Mouse (Mus musculus): ENCODE data around the gene Exosc10. TPM values are rescaled to one million over a fixed set of nuclear protein-coding genes. Genes with fewer than 3 reads are reported as not detected.

Exosc10 gene
- polyA plus RNA-seq, 1 experiment from 2014 or later: 61.2 TPM

DNA sequence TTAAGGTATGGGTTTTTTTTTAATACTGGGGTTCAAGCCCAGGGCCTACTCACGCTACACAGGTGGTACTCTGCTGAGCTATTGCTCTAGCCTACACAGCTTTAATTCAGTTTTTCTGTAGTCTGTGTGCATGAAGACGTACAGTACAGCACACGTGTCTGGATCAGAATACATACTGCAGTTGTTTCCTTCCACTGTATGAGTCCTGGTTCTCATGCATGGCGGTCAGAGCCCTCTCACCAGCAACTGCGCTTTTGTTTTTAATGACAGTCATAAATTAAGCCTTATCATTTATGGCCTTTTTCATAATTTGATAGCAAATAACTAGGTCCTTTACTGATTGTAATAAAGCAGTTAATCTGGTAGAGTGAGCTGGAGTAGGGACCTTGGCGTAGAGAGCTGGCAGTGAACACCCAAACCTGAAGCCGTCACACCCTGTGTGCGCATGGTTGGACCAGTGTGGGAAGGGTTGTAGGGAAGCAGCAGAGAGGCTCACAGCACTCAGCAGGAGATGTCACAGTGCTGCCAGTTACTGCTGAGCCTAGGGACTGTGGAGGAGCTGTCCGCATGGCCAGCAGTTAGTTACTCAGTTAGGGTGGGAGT lies 12.6 kb downstream of the Exosc10 start:
- no peak overlapping the region for H3K4me3 ChIP-seq (ENCODE audit: control insufficient read depth in 1 of 2, insufficient read depth in 1 of 2, low read depth in 1 of 2, low read length in 2 of 2)
- H3K4me2 ChIP-seq (ENCODE audit: low read length): no peak overlapping the region
- no peaks in the 10 kb centered on the region for H3K4me1 ChIP-seq (ENCODE audit: control insufficient read depth in 2 of 2, insufficient read depth in 2 of 2, low read length in 2 of 2)
- H3K27me3 ChIP-seq (ENCODE audit: control insufficient read depth, insufficient read depth, low read length): no peaks in the 10 kb centered on the region
- no peak for ATAC-seq (ENCODE audit: insufficient number of reproducible peaks, insufficient read depth, low FRiP score, low read depth)
- H3K9ac ChIP-seq (ENCODE audit: low read length): no peak overlapping the region
- no peaks in the 10 kb centered on the region for H3K9me3 ChIP-seq (ENCODE audit: control insufficient read depth, low read length)
- WGBS: 93% methylated on average over 9 of the region's 9 CpGs
- peaks cover 98% of the 10 kb centered on the region for H3K36me3 ChIP-seq (ENCODE audit: control insufficient read depth, insufficient read depth, low read length)
- H3K27ac ChIP-seq (replicated peaks in 1 of 2; ENCODE audit: control insufficient read depth in 1 of 2, insufficient read depth in 1 of 2, low read depth in 2 of 2, low read length in 2 of 2): no peak overlapping the region

DNA sequence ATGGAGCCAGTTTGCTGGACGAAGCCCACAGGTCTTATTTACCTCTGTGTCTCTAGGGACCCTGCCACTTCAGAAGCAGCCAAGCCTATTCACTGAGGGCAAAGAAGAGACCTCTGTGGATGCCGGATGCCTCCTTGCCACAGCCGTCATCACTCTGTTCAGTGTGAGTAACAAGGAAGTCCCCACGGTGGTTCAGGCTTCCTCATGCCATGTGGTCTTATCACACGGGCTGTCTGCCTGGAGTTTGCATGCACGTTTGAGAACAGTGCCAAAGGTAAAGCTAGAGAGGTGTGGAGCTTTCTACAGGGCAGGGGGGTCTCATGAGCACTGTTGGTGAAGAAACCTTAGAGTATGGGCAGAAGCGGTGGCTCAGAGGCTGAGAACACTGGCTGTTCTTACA lies 15.0 kb downstream of the Exosc10 start:
- WGBS: 81% methylated on average over 7 of the region's 7 CpGs
- H3K4me3 ChIP-seq (ENCODE audit: control insufficient read depth in 1 of 2, insufficient read depth in 1 of 2, low read depth in 1 of 2, low read length in 2 of 2): no peak overlapping the region
- H3K9ac ChIP-seq (ENCODE audit: low read length): no peak overlapping the region
- H3K4me2 ChIP-seq (ENCODE audit: low read length): no peak overlapping the region
- H3K4me1 ChIP-seq (ENCODE audit: control insufficient read depth in 2 of 2, insufficient read depth in 2 of 2, low read length in 2 of 2): no peaks in the 10 kb centered on the region
- H3K27ac ChIP-seq (replicated peaks in 1 of 2; ENCODE audit: control insufficient read depth in 1 of 2, insufficient read depth in 1 of 2, low read depth in 2 of 2, low read length in 2 of 2): no peak overlapping the region
- H3K9me3 ChIP-seq (ENCODE audit: control insufficient read depth, low read length): no peaks in the 10 kb centered on the region
- no peak for ATAC-seq (ENCODE audit: insufficient number of reproducible peaks, insufficient read depth, low FRiP score, low read depth)
- peaks cover 98% of the 10 kb centered on the region for H3K36me3 ChIP-seq (ENCODE audit: control insufficient read depth, insufficient read depth, low read length)
- no peaks in the 10 kb centered on the region for H3K27me3 ChIP-seq (ENCODE audit: control insufficient read depth, insufficient read depth, low read length)

DNA sequence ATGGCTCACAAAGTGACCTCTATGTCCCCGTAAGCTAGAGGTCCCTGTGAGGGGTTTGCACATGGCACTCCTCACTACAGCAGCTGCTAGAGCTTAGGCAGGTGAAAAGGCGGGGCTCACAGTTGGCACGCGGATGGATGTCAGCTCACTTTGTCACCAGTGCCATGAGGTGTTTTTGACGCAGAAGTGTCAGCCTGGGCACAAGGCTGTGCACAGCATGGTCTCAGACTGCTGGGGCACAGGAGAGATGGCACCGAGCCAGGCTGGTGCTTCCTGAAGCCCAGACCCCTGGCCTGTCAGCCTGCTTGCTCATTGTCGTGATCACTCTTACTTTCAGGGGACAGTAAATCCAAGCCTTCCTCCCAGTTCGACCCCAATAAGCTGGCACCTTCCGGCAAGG lies 22.5 kb downstream of the Exosc10 start:
- Histone ChIP-seq H3K9ac (ENCODE audit: low read length) (no peak overlapping the region), H3K4me2 (ENCODE audit: low read length) (no peak overlapping the region), H3K27me3 (ENCODE audit: control insufficient read depth, insufficient read depth, low read length) (no peaks in the 10 kb centered on the region), H3K4me3 (ENCODE audit: control insufficient read depth in 1 of 2, insufficient read depth in 1 of 2, low read depth in 1 of 2, low read length in 2 of 2) (no peak overlapping the region), H3K9me3 (ENCODE audit: control insufficient read depth, low read length) (no peaks in the 10 kb centered on the region), H3K4me1 (ENCODE audit: control insufficient read depth in 2 of 2, insufficient read depth in 2 of 2, low read length in 2 of 2) (no peaks in the 10 kb centered on the region), H3K27ac (replicated peaks in 1 of 2; ENCODE audit: control insufficient read depth in 1 of 2, insufficient read depth in 1 of 2, low read depth in 2 of 2, low read length in 2 of 2) (no peak overlapping the region), H3K36me3 (ENCODE audit: control insufficient read depth, insufficient read depth, low read length) (peaks cover 78% of the 10 kb centered on the region)
- no peak for ATAC-seq (ENCODE audit: insufficient number of reproducible peaks, insufficient read depth, low FRiP score, low read depth)
- 82% methylated on average over 9 of the region's 9 CpGs for WGBS

DNA sequence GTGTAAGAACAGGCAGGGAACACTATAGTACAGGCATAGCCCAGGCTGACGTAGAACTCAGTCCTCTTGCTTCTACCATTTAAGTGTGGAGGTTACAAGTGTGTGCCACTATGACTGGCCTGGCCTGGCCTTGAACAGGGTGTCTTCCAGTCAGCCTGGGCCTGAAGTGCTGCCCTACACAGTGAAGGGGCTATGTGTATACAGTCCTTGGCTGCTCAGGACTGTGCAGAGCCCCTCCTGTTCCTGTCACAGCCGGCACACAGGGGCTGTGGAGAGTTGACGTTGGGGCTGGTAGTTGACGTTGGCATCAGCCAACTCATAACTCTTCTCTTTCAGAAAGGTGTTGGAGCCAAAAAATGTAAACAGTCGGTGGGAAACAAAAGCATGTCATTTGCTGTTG lies 23.2 kb downstream of the Exosc10 start:
- Histone ChIP-seq H3K9me3 (ENCODE audit: control insufficient read depth, low read length) (no peaks in the 10 kb centered on the region), H3K27ac (replicated peaks in 1 of 2; ENCODE audit: control insufficient read depth in 1 of 2, insufficient read depth in 1 of 2, low read depth in 2 of 2, low read length in 2 of 2) (no peak overlapping the region), H3K9ac (ENCODE audit: low read length) (no peak overlapping the region), H3K4me2 (ENCODE audit: low read length) (no peak overlapping the region), H3K4me3 (ENCODE audit: control insufficient read depth in 1 of 2, insufficient read depth in 1 of 2, low read depth in 1 of 2, low read length in 2 of 2) (no peak overlapping the region), H3K27me3 (ENCODE audit: control insufficient read depth, insufficient read depth, low read length) (no peaks in the 10 kb centered on the region), H3K4me1 (ENCODE audit: control insufficient read depth in 2 of 2, insufficient read depth in 2 of 2, low read length in 2 of 2) (no peaks in the 10 kb centered on the region), H3K36me3 (ENCODE audit: control insufficient read depth, insufficient read depth, low read length) (peaks cover 71% of the 10 kb centered on the region)
- 90% methylated on average over 5 of the region's 5 CpGs for WGBS
- no peak for ATAC-seq (ENCODE audit: insufficient number of reproducible peaks, insufficient read depth, low FRiP score, low read depth)

- no peak overlapping the region for H3K9ac ChIP-seq (ENCODE audit: low read length)
- 39% methylated on average over 4 of the region's 4 CpGs for WGBS
- peaks cover 53% of the 10 kb centered on the region for H3K36me3 ChIP-seq (ENCODE audit: control insufficient read depth, insufficient read depth, low read length)
- ATAC-seq (ENCODE audit: insufficient number of reproducible peaks, insufficient read depth, low FRiP score, low read depth): no peak
- H3K4me3 ChIP-seq (ENCODE audit: control insufficient read depth in 1 of 2, insufficient read depth in 1 of 2, low read depth in 1 of 2, low read length in 2 of 2): no peak overlapping the region
- no peaks in the 10 kb centered on the region for H3K9me3 ChIP-seq (ENCODE audit: control insufficient read depth, low read length)
- no peak overlapping the region for H3K4me2 ChIP-seq (ENCODE audit: low read length)
- no peaks in the 10 kb centered on the region for H3K4me1 ChIP-seq (ENCODE audit: control insufficient read depth in 2 of 2, insufficient read depth in 2 of 2, low read length in 2 of 2)
- no peak overlapping the region for H3K27ac ChIP-seq (replicated peaks in 1 of 2; ENCODE audit: control insufficient read depth in 1 of 2, insufficient read depth in 1 of 2, low read depth in 2 of 2, low read length in 2 of 2)
- no peaks in the 10 kb centered on the region for H3K27me3 ChIP-seq (ENCODE audit: control insufficient read depth, insufficient read depth, low read length)
Observed at GRCm38 (mm10) chr4:148583257-148583656, 25.0 kb downstream of the Exosc10 start.

- Histone ChIP-seq H3K4me1 (ENCODE audit: control insufficient read depth in 2 of 2, insufficient read depth in 2 of 2, low read length in 2 of 2) (peaks cover 0 to 5% of the 10 kb centered on the region in 2 experiments; a peak in 3 of 4 replicates), H3K27me3 (ENCODE audit: control insufficient read depth, insufficient read depth, low read length) (no peaks in the 10 kb centered on the region), H3K9me3 (ENCODE audit: control insufficient read depth, low read length) (no peaks in the 10 kb centered on the region), H3K9ac (ENCODE audit: low read length) (no peak overlapping the region), H3K4me2 (ENCODE audit: low read length) (no peak overlapping the region), H3K4me3 (ENCODE audit: control insufficient read depth in 1 of 2, insufficient read depth in 1 of 2, low read depth in 1 of 2, low read length in 2 of 2) (no peak overlapping the region), H3K36me3 (ENCODE audit: control insufficient read depth, insufficient read depth, low read length) (peaks cover 19% of the 10 kb centered on the region), H3K27ac (replicated peaks in 1 of 2; ENCODE audit: control insufficient read depth in 1 of 2, insufficient read depth in 1 of 2, low read depth in 2 of 2, low read length in 2 of 2) (no peak overlapping the region)
- ATAC-seq (ENCODE audit: insufficient number of reproducible peaks, insufficient read depth, low FRiP score, low read depth): no peak
- WGBS: 66% methylated on average over 9 of the region's 9 CpGs
Observed at GRCm38 (mm10) chr4:148586648-148587047, 28.4 kb downstream of the Exosc10 start.

GRCm38 (mm10) chr4:148588793-148589192 lies 30.6 kb downstream of the Exosc10 start:
- Histone ChIP-seq H3K4me2 (ENCODE audit: low read length) (no peak overlapping the region), H3K27ac (replicated peaks in 1 of 2; ENCODE audit: control insufficient read depth in 1 of 2, insufficient read depth in 1 of 2, low read depth in 2 of 2, low read length in 2 of 2) (0 out of 4 replicates have a peak overlapping the region, but pooled peaks of 1 of the 2 experiments have one; percentile 3), H3K9ac (ENCODE audit: low read length) (no peak overlapping the region), H3K9me3 (ENCODE audit: control insufficient read depth, low read length) (no peaks in the 10 kb centered on the region), H3K36me3 (ENCODE audit: control insufficient read depth, insufficient read depth, low read length) (peaks cover 12% of the 10 kb centered on the region), H3K4me3 (ENCODE audit: control insufficient read depth in 1 of 2, insufficient read depth in 1 of 2, low read depth in 1 of 2, low read length in 2 of 2) (no peak overlapping the region), H3K4me1 (ENCODE audit: control insufficient read depth in 2 of 2, insufficient read depth in 2 of 2, low read length in 2 of 2) (peaks cover 11 to 12% of the 10 kb centered on the region in 2 experiments), H3K27me3 (ENCODE audit: control insufficient read depth, insufficient read depth, low read length) (no peaks in the 10 kb centered on the region)
- 51% methylated on average over 9 of the region's 9 CpGs for WGBS
- ATAC-seq (ENCODE audit: insufficient number of reproducible peaks, insufficient read depth, low FRiP score, low read depth): no peak

DNA sequence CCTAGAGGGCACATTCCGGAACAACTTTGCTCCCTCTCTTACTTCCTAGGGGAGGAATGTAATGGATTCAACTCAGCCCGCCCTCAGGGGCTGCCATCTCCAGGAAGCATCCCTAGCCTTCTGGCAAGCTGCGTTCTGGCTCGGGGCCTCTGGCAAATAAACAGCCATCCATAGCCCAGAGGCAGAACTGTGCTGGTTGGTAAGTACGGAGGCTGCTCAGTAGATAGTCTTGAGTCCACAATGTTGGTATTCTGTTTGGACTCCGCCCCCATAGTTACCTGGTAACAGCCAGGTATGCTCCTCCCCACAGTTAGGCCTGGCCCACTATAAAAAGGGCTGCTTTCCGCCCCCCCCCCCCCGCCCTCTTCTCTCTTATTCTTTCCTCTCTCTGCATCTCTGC lies 31.3 kb downstream of the Exosc10 start:
- H3K4me2 ChIP-seq (ENCODE audit: low read length): no peak overlapping the region
- WGBS: 68% methylated on average over 8 of the region's 8 CpGs

More for the DNA sequence above, 31.3 kb downstream of the Exosc10 start:
- H3K4me1 ChIP-seq (ENCODE audit: control insufficient read depth in 2 of 2, insufficient read depth in 2 of 2, low read length in 2 of 2): peaks cover 11 to 12% of the 10 kb centered on the region in 2 experiments
- peaks cover 19% of the 10 kb centered on the region for H3K36me3 ChIP-seq (ENCODE audit: control insufficient read depth, insufficient read depth, low read length)
- no peaks in the 10 kb centered on the region for H3K27me3 ChIP-seq (ENCODE audit: control insufficient read depth, insufficient read depth, low read length)
- H3K9ac ChIP-seq (ENCODE audit: low read length): no peak overlapping the region
- no peak for ATAC-seq (ENCODE audit: insufficient number of reproducible peaks, insufficient read depth, low FRiP score, low read depth)
- H3K4me3 ChIP-seq (ENCODE audit: control insufficient read depth in 1 of 2, insufficient read depth in 1 of 2, low read depth in 1 of 2, low read length in 2 of 2): no peak overlapping the region
- H3K27ac ChIP-seq (replicated peaks in 1 of 2; ENCODE audit: control insufficient read depth in 1 of 2, insufficient read depth in 1 of 2, low read depth in 2 of 2, low read length in 2 of 2): no peak overlapping the region
- H3K9me3 ChIP-seq (ENCODE audit: control insufficient read depth, low read length): no peaks in the 10 kb centered on the region

Measured in heart, embryonic 14.5 days (tissue).